Mouse (Mus musculus) CH12.LX (cell line): Measurements from ENCODE around the gene Bri3. TPM values are rescaled to one million over a fixed set of nuclear protein-coding genes. Genes with fewer than 3 reads are reported as not detected.

Experiments
- DNase-seq: peaks from one replicate; pipeline ENCODE4 v3.0.0-alpha.2; 2013; ENCODE audit errors: extremely low read depth
- H3K27ac ChIP-seq: 2 replicates; pipeline ENCODE4 v1.5.1; 2012; ENCODE audit warnings: low read depth, mild to moderate bottlenecking, control low read depth, moderate library complexity; ENCODE audit not compliant: insufficient read depth
- H3K27me3 ChIP-seq: replicated peaks from 2 replicates; pipeline ENCODE3; 2012; ENCODE audit warnings: inconsistent platforms
- H3K36me3 ChIP-seq, 2 experiments: replicated peaks in 1 of 2; 2 replicates each; pipeline versions ENCODE3 to v1.6.1; 2012; ENCODE audit warnings: inconsistent platforms in 1 of 2, low read length in 1 of 2, mild to moderate bottlenecking in 1 of 2, mixed read lengths in 1 of 2, moderate library complexity in 1 of 2; ENCODE audit not compliant: control insufficient read depth in 1 of 2, insufficient read depth in 1 of 2
- H3K4me1 ChIP-seq, 2 experiments: 2 replicates each; pipeline ENCODE4 v1.6.1; 2012; ENCODE audit warnings: inconsistent platforms in 1 of 2, moderate library complexity in 1 of 2; ENCODE audit not compliant: insufficient read depth in 2 of 2, control insufficient read depth in 1 of 2
- H3K4me2 ChIP-seq: 2 replicates; pipeline ENCODE4 v1.6.1; 2012; ENCODE audit warnings: low read depth, mild to moderate bottlenecking, control low read depth; ENCODE audit not compliant: poor library complexity, insufficient read depth, severe bottlenecking
- H3K4me3 ChIP-seq, 3 experiments: fragments of 150-350 bp in 1 of 3; sonication (generic) in 1 of 3; replicated peaks in 1 of 3; 2 replicates each; pipeline versions ENCODE3 to v1.5.1; 2011 to 2012; ENCODE audit warnings: low read depth in 2 of 3, low read length in 2 of 3, mild to moderate bottlenecking in 2 of 3, moderate library complexity in 2 of 3, control low read depth in 1 of 3, improper control_type of control experiment in 1 of 3, inconsistent platforms in 1 of 3, mixed read lengths in 1 of 3; ENCODE audit not compliant: poor library complexity in 1 of 3
- H3K79me2 ChIP-seq: replicated peaks from 2 replicates; pipeline ENCODE4 v1.6.1; 2012; ENCODE audit warnings: mild to moderate bottlenecking, moderate library complexity; ENCODE audit not compliant: control insufficient read depth, poor library complexity, insufficient read depth, severe bottlenecking; ENCODE audit errors: extremely low read depth
- H3K9ac ChIP-seq: 2 replicates; pipeline ENCODE4 v1.6.1; 2012; ENCODE audit warnings: low read depth, mild to moderate bottlenecking, control low read depth, moderate library complexity; ENCODE audit not compliant: insufficient read depth
- H3K9me3 ChIP-seq: replicated peaks from 2 replicates; pipeline ENCODE3; 2012; ENCODE audit warnings: low read length, inconsistent platforms, mixed read lengths
- BHLHE40 ChIP-seq: IDR thresholded peaks from 2 replicates; pipeline ENCODE4 v1.6.1; 2011; ENCODE audit warnings: mild to moderate bottlenecking, low read depth, low read length, improper control_type of control experiment
- CTCF ChIP-seq, 2 experiments: IDR thresholded peaks in 1 of 2; conservative IDR thresholded peaks in 1 of 2; 2 replicates each; pipeline ENCODE4 v1.5.1; 2011 to 2012; ENCODE audit warnings: low read depth in 2 of 2, low read length in 2 of 2, improper control_type of control experiment in 1 of 2, inconsistent platforms in 1 of 2, mild to moderate bottlenecking in 1 of 2, moderate library complexity in 1 of 2
- E2F4 ChIP-seq: IDR thresholded peaks from 2 replicates; pipeline ENCODE4 v1.6.1; 2011; ENCODE audit warnings: low read depth, low read length, improper control_type of control experiment; ENCODE audit not compliant: insufficient replicate concordance
- EP300 ChIP-seq: IDR thresholded peaks from 2 replicates; pipeline ENCODE4 v1.6.1; 2011; ENCODE audit warnings: low read length, improper control_type of control experiment
- IRF4 ChIP-seq: IDR thresholded peaks from 2 replicates; pipeline ENCODE4 v1.6.1; 2014; ENCODE audit warnings: low read depth, mild to moderate bottlenecking, inconsistent platforms, low read length, improper control_type of control experiment
- JUN ChIP-seq: IDR thresholded peaks from 2 replicates; pipeline ENCODE4 v1.6.1; 2011; ENCODE audit warnings: low read depth, mild to moderate bottlenecking, low read length, improper control_type of control experiment, moderate library complexity; ENCODE audit not compliant: insufficient read depth
- MAX ChIP-seq: IDR thresholded peaks from 2 replicates; pipeline ENCODE4 v1.6.1; 2011; ENCODE audit warnings: low read length, improper control_type of control experiment
- MAZ ChIP-seq: IDR thresholded peaks from 2 replicates; pipeline ENCODE4 v1.6.1; 2012; ENCODE audit warnings: low read depth, mild to moderate bottlenecking, inconsistent platforms, low read length, improper control_type of control experiment, moderate library complexity
- MXI1 ChIP-seq: IDR thresholded peaks from 2 replicates; pipeline ENCODE4 v1.6.1; 2011; ENCODE audit warnings: mild to moderate bottlenecking, low read depth, low read length, improper control_type of control experiment
- MYC ChIP-seq: IDR thresholded peaks from 2 replicates; pipeline ENCODE4 v1.6.1; 2011; ENCODE audit warnings: low read depth, mild to moderate bottlenecking, improper control_type of control experiment, low read length
- NELFE ChIP-seq: IDR thresholded peaks from 2 replicates; pipeline ENCODE4 v1.6.1; 2011; ENCODE audit warnings: low read depth, low read length, improper control_type of control experiment
- NRF1 ChIP-seq: IDR thresholded peaks from 2 replicates; pipeline ENCODE4 v1.6.1; 2014; ENCODE audit warnings: low read depth, mild to moderate bottlenecking, inconsistent platforms, low read length, improper control_type of control experiment, moderate library complexity
- RCOR1 ChIP-seq: conservative IDR thresholded peaks from 2 replicates; pipeline ENCODE4 v1.6.1; 2012; ENCODE audit warnings: low read depth, mild to moderate bottlenecking, inconsistent platforms, low read length, improper control_type of control experiment
- TBP ChIP-seq: conservative IDR thresholded peaks from 2 replicates; pipeline ENCODE4 v1.6.1; 2011; ENCODE audit warnings: low read depth, low read length, improper control_type of control experiment
- TCF12 ChIP-seq: IDR thresholded peaks from 2 replicates; pipeline ENCODE4 v1.6.1; 2014; ENCODE audit warnings: low read depth, mild to moderate bottlenecking, inconsistent platforms, low read length, improper control_type of control experiment
- UBTF ChIP-seq: IDR thresholded peaks from 2 replicates; pipeline ENCODE4 v1.6.1; 2012; ENCODE audit warnings: low read depth, mild to moderate bottlenecking, inconsistent platforms, low read length, improper control_type of control experiment, moderate library complexity
- USF2 ChIP-seq: conservative IDR thresholded peaks from 2 replicates; pipeline ENCODE4 v1.6.1; 2011; ENCODE audit warnings: low read depth, low read length, improper control_type of control experiment
- ZC3H11A ChIP-seq: IDR thresholded peaks from 2 replicates; pipeline ENCODE4 v1.6.1; 2012; ENCODE audit warnings: low read depth, mild to moderate bottlenecking, inconsistent platforms, low read length, improper control_type of control experiment
- ZMIZ1 ChIP-seq: IDR thresholded peaks from 2 replicates; pipeline ENCODE4 v1.6.1; 2012; ENCODE audit warnings: low read depth, mild to moderate bottlenecking, inconsistent platforms, low read length, improper control_type of control experiment
- dilution Hi-C: fragments of 300-500 bp; cut with MboI; formaldehyde crosslinking; loops from 2 replicates; pipeline ENCODE4 v1.14.3; 2020; ENCODE audit warnings: low sequenced_read_pairs; ENCODE audit not compliant: extremely low pct_unique_long_range_greater_than_20kb, extremely low pct_ligation_motif_present
- in situ Hi-C: fragments of 300-500 bp; cut with MboI; formaldehyde crosslinking; loops from 3 replicates; pipeline ENCODE4 v1.14.3; 2019; ENCODE audit warnings: low sequenced_read_pairs, low pct_ligation_motif_present, low pct_unique_long_range_greater_than_20kb, mixed read lengths
- polyA plus RNA-seq: library from polyadenylated mRNA; unstranded; fragments of >175 nt; gene quantifications from 2 replicates; pipeline ENCODE4 v1.2.1, GENCODE M21; 2012; ENCODE audit warnings: low read depth; ENCODE audit not compliant: insufficient read length
- total RNA-seq, 2 experiments: library from RNA; depleted of rRNA; stranded (reverse); fragments of 300-350 nt in 1 of 2; fragments of >200 nt in 1 of 2; gene quantifications; 2 replicates each; pipeline ENCODE4 v1.2.3; 2012 to 2014

Bri3 gene
- total and polyA plus RNA-seq, 3 experiments: 9.3 to 41.7 (median 20.3) TPM

GRCm38 (mm10) chr5:144279926-144280325 lies 35.7 kb downstream of the Bri3 start:
- H3K79me2 ChIP-seq: no peaks in the 10 kb centered on the region
- peaks cover 2 to 12% of the 10 kb centered on the region in 2 experiments for H3K36me3 ChIP-seq
- in situ Hi-C loops: no loop called here
- H3K9ac ChIP-seq: no peak overlapping the region
- TF ChIP-seq MXI1 (no peak), TBP (no peak), UBTF (no peak), NELFE (no peak), NRF1 (no peak), MYC (no peak), JUN (no peak), E2F4 (no peak), USF2 (no peak), MAX (no peak), ZC3H11A (no peak), CTCF (conservative IDR thresholded peaks at IDR 0.05 in 1 of 2, IDR thresholded peaks at IDR 0.05 in 1 of 2; ENCODE audit: low read depth in 2 of 2, low read length in 2 of 2) (no peak), EP300 (no peak), MAZ (no peak), IRF4 (no peak), TCF12 (no peak), ZMIZ1 (no peak)
- H3K4me3 ChIP-seq: no peak overlapping the region
- peaks cover 24 to 68% of the 10 kb centered on the region in 2 experiments for H3K4me1 ChIP-seq
- dilution Hi-C loops: no loop called here
- DNase-seq: no peak
- no peaks in the 10 kb centered on the region for H3K27me3 ChIP-seq
- no peaks in the 10 kb centered on the region for H3K9me3 ChIP-seq
- no peak overlapping the region for H3K4me2 ChIP-seq
- no peak overlapping the region for H3K27ac ChIP-seq

DNA sequence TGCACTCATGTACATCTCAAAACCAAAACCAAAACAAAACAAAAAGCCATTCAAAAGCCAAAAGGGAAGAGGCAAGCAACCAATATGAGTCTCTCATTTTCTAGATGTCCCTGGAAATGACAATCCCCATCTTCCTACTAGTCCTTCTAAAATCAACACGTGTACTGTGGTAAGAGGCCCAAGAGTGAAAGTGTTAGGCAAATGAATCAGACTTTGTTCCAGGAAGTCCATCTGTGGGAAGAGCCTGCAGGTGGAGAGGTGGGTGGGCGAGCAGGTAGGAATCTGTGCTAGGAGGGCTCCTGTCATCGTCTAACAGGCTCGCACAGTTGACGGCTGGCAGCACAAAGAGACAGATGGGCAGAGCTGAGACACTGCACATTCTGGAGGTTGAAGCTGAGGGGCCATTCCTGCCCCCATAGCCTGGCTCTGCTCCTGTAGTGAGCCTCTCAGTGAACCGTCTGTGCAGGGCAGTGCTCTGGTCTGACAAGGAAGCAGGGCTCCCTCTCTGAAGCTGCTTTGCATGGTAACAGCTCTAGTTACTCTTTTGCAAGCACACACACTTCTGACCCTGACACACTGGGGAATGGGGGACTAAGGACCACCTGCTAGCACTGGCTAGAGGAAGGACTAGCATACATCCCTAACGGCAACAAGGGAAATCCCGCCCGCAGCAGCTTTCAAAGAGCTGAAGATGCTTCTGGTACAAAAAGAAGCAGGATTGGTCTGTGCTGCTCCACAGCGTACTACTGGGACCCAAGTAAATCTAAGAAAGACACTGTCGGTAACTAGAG lies 38.4 kb downstream of the Bri3 start:
- Histone ChIP-seq H3K27me3 (no peaks in the 10 kb centered on the region), H3K4me3 (peak overlapping the region in 1 of 3 experiments; percentile 3), H3K4me2 (peak overlapping the region; percentile 14), H3K9me3 (no peaks in the 10 kb centered on the region), H3K79me2 (no peaks in the 10 kb centered on the region), H3K9ac (no peak overlapping the region), H3K4me1 (peaks cover 28 to 70% of the 10 kb centered on the region in 2 experiments), H3K36me3 (peaks cover 2 to 12% of the 10 kb centered on the region in 2 experiments), H3K27ac (no peak overlapping the region)
- in situ Hi-C loops: no loop called here
- DNase-seq: peak; percentile 74
- dilution Hi-C loops: no loop called here
- TF ChIP-seq BHLHE40: peak; percentile 76
- TF ChIP-seq RCOR1: no peak
